Mouse (Mus musculus) small intestine, adult 10 weeks (tissue): ENCODE results near the gene Atg16l1. TPM values are rescaled to one million over a fixed set of nuclear protein-coding genes. Genes with fewer than 3 reads are reported as not detected.

Source experiments
- polyA plus RNA-seq: library from polyadenylated mRNA; stranded (reverse); fragments of 350-450 nt; fragmentation: Illumina TruSeq; extraction: RNeasy Lipid Tissue Mini Kit (QIAGEN cat#74804); gene quantifications from one replicate; pipeline ENCODE4 v1.2.3, GENCODE M21; 2014; ENCODE audit warnings: low replicate concordance

The Atg16l1 gene
- polyA plus RNA-seq, result 15.9 TPM

DNA sequence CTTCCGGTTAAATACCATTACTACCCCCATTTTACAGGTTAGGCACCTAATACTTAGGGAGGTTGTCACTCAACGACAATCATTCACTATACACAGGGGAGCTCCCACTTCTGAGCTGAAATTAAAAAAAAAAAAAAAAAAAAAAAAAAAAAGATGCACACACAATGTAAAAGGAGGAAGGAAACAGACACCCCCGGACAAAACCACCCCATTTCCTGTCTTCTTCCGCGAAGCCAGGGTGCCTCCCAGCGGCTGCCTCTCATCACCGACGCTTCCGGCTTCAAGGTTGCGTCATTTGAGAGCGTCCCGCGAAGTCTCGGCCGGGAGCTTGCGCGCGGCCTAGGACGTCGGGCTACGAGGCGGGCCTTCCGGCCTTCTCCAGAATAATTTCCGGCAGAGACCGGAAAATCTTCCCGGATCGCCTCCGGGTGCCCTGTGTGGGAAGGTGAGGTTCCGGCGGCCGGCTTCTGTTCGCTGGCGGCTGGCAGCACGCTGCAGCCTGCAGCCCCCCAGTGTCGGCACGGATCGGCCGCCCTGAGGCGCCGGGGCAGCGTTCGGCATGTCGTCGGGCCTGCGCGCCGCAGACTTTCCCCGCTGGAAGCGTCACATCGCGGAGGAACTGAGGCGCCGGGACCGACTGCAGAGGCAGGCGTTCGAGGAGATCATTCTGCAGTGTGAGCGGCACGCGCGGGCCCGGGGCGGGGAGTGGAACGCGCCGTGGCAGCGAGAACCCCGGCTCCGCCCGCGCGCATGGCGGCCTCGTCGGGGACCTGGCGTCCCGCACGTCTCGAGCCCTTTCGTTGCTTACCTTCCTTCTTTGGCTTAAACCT lies at the start of gene Atg16l1:
Gene Atg16l1 (plus strand): TSS at position 230 of the 830 bp plus-strand sequence.

DNA sequence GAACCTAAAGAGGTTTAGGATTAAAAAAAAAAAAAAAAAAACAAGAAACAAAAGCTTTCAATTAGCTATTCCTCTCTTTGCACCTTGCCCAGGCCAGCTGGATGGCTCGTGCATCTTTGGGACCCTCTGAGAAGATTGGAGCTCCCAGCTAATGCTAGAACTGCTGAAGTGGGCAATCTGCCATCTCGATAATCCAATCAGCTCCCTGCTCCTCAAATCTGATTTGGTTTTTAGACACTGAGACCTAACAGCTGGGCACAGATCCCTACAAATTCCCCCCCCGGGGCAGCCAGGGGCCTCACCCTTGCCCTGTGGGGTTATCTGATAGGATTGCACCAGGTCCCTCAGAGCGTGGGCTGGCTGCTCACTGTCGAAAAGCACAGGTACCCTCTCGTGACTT lies 47.9 kb downstream of the Atg16l1 start, which contains the start of gene Sag:
Gene Sag (plus strand): TSS at position 105 of the 400 bp plus-strand sequence.

Other genes with a start within 250 kb of the Atg16l1 start
- gene Neu2, start 246.0 kb upstream of the Atg16l1 start, polyA plus RNA-seq, result 0.74 TPM
- gene Ngef, start 182.0 kb upstream of the Atg16l1 start, polyA plus RNA-seq, result 0.59 TPM
- 1.6 TPM for gene Inpp5d, start 135.6 kb upstream of the Atg16l1 start, polyA plus RNA-seq
- gene Sag, start 47.8 kb downstream of the Atg16l1 start, polyA plus RNA-seq, result not detected
- gene Dgkd, start 97.4 kb downstream of the Atg16l1 start, polyA plus RNA-seq, result 43.5 TPM